Mouse (Mus musculus) neural tube, embryonic 14.5 days (tissue): Measurements from ENCODE around the gene Olfr512. TPM values are rescaled to one million over a fixed set of nuclear protein-coding genes. Genes with fewer than 3 reads are reported as not detected.

Source experiments
- ATAC-seq: fragments of 200-750 bp; cut with Nextera tagmentation; 2 replicates; pipeline ENCODE4 v1.8.0; 2017; ENCODE audit warnings: low read depth, mild to moderate bottlenecking, moderate TSS enrichment, moderate library complexity
- H3K27ac ChIP-seq: fragments of 300-500 bp; sonication (generic); 2 replicates; pipeline ENCODE4 v1.5.1; 2014; ENCODE audit warnings: low read depth, mild to moderate bottlenecking, control low read depth, low read length, moderate library complexity, mixed read lengths
- H3K27me3 ChIP-seq: fragments of 300-500 bp; sonication (generic); 2 replicates; pipeline ENCODE4 v1.6.1; 2014; ENCODE audit warnings: low read length; ENCODE audit not compliant: control insufficient read depth, insufficient read depth
- H3K36me3 ChIP-seq: fragments of 300-500 bp; sonication (generic); 2 replicates; pipeline ENCODE4 v1.6.1; 2014; ENCODE audit warnings: low read length, mixed read lengths; ENCODE audit not compliant: control insufficient read depth, insufficient read depth
- H3K4me1 ChIP-seq: fragments of 300-500 bp; sonication (generic); 2 replicates; pipeline ENCODE4 v1.6.1; 2014; ENCODE audit warnings: low read length; ENCODE audit not compliant: control insufficient read depth, insufficient read depth
- H3K4me2 ChIP-seq: fragments of 300-500 bp; sonication (generic); 2 replicates; pipeline ENCODE4 v1.6.1; 2014; ENCODE audit warnings: mild to moderate bottlenecking, low read depth, low read length, control low read depth
- H3K4me3 ChIP-seq: fragments of 300-500 bp; sonication (generic); 2 replicates; pipeline ENCODE4 v1.5.1; 2014; ENCODE audit warnings: low read depth, low read length, control low read depth, mixed read lengths
- H3K9ac ChIP-seq: fragments of 300-500 bp; sonication (generic); replicated peaks from 2 replicates; pipeline ENCODE4 v1.6.1; 2014; ENCODE audit warnings: low read depth, mild to moderate bottlenecking, control low read depth, low read length, mixed read lengths
- H3K9me3 ChIP-seq: fragments of 300-500 bp; sonication (generic); 2 replicates; pipeline ENCODE4 v1.6.1; 2016; ENCODE audit warnings: low read length; ENCODE audit not compliant: control insufficient read depth
- WGBS: fragments of 180-500 bp; shearing (Covaris S2); extraction: QIAGEN DNeasy Blood & Tissue Kit; methylation state at CpG from one replicate; pipeline ENCODE4 v1.1.7; 2014; 5-methylcytosine and 5-hydroxymethylcytosine counted together
- polyA plus RNA-seq: library from polyadenylated mRNA; unstranded; fragments of >200 nt; fragmentation: Nextera tagmentation; extraction: Ambion mirVana; gene quantifications from 2 replicates; pipeline ENCODE4 v1.2.1, GENCODE M21; 2014

Olfr512 gene
- polyA plus RNA-seq: not detected in 2 replicates

DNA sequence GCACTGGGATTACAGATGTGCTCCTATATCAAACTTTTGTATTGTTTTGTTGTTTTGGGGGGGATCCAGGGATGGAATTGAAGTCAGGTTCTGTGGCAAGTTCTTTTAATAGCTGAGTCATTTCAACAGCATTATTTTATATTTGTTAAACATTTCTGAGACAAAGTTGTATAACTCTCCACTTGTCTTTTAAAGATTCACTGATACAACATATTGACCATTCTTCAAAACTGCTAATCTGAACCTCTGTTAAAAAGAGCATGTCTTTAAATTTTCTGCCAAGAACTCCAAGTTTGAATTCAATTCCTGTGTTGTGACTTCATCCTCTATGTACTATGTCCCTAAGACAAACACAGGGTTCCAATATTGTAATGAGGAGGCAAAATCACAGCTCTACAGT is at the start of gene Olfr512:
Gene Olfr512, plus strand, starts transcription at position 301 of the 400 bp plus-strand sequence.
- no peak for ATAC-seq
- H3K9me3 ChIP-seq: no peaks in the 10 kb centered on the region
- H3K36me3 ChIP-seq: no peaks in the 10 kb centered on the region
- no peak within 1 kb of the TSS for H3K9ac ChIP-seq
- no peak within 1 kb of the TSS for H3K4me3 ChIP-seq
- no peak within 1 kb of the TSS for H3K27ac ChIP-seq
- H3K4me1 ChIP-seq: no peaks in the 10 kb centered on the region
- H3K4me2 ChIP-seq: no peak within 1 kb of the TSS
- no peaks in the 10 kb centered on the region for H3K27me3 ChIP-seq

DNA sequence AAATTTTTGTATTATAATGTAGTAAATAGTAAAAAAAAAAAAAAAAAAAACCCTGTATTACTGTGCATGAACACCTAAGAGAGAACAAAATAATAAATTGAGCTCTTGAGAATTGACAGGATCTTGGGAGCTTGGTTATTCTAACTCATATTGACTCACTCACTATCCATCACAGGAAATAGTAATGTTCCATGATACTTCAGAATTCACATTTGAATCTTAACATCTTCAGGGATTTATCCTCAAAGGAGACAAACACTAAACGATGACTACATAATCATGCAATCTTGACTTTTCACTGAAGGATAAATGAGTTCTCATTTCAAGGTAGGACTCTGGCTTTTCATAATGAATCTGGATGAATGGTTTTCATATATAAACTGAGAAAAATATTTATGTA is 47.0 kb upstream of the Olfr512 start, which contains the start of gene Olfr510:
Gene Olfr510, plus strand, starts transcription at position 301 of the 400 bp plus-strand sequence.
- no peaks in the 10 kb centered on the region for H3K27me3 ChIP-seq
- ATAC-seq: no peak
- no peak within 1 kb of the TSS for H3K4me3 ChIP-seq
- no peaks in the 10 kb centered on the region for H3K4me1 ChIP-seq
- 94% methylated on average over 1 of the region's 1 CpGs for WGBS
- H3K9ac ChIP-seq: no peak within 1 kb of the TSS
- no peaks in the 10 kb centered on the region for H3K9me3 ChIP-seq
- H3K27ac ChIP-seq: no peak within 1 kb of the TSS
- no peak within 1 kb of the TSS for H3K4me2 ChIP-seq
- no peaks in the 10 kb centered on the region for H3K36me3 ChIP-seq

- no peaks in the 10 kb centered on the region for H3K9me3 ChIP-seq
- no peaks in the 10 kb centered on the region for H3K4me1 ChIP-seq
- WGBS: 78% methylated on average over 1 of the region's 1 CpGs
- H3K27me3 ChIP-seq: no peaks in the 10 kb centered on the region
- H3K4me3 ChIP-seq: no peak overlapping the region
- H3K4me2 ChIP-seq: no peak overlapping the region
- H3K27ac ChIP-seq: no peak overlapping the region
- ATAC-seq: no peak
- H3K9ac ChIP-seq: no peak overlapping the region
- H3K36me3 ChIP-seq: no peaks in the 10 kb centered on the region
Measured at GRCm38 (mm10) chr7:108671058-108671457, 42.1 kb upstream of the Olfr512 start.

DNA sequence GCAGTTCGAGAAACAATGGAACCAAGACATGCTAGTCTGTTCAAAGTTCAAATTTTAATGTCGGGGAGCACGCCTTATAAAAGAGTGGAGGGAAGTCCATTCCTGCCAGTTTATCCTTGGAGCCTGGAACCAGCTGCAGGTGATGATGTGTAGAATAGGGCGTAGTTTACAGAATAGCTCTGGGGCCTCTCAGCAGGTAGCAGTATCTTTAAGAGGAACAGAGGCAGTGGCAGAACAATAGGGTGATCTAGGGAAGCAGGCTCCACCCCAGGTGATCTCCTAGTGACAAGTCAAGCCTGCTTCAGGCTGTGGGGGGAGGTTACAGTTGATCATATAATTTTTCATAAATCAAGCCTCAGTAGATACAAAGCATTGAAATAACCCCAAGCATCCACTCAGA is 34.2 kb upstream of the Olfr512 start:
- H3K27ac ChIP-seq: no peak overlapping the region
- H3K36me3 ChIP-seq: no peaks in the 10 kb centered on the region
- no peaks in the 10 kb centered on the region for H3K9me3 ChIP-seq
- no peaks in the 10 kb centered on the region for H3K27me3 ChIP-seq
- no peak overlapping the region for H3K4me2 ChIP-seq
- no peak overlapping the region for H3K9ac ChIP-seq
- 84% methylated on average over 4 of the region's 4 CpGs for WGBS
- H3K4me3 ChIP-seq: no peak overlapping the region
- ATAC-seq: no peak
- no peaks in the 10 kb centered on the region for H3K4me1 ChIP-seq

DNA sequence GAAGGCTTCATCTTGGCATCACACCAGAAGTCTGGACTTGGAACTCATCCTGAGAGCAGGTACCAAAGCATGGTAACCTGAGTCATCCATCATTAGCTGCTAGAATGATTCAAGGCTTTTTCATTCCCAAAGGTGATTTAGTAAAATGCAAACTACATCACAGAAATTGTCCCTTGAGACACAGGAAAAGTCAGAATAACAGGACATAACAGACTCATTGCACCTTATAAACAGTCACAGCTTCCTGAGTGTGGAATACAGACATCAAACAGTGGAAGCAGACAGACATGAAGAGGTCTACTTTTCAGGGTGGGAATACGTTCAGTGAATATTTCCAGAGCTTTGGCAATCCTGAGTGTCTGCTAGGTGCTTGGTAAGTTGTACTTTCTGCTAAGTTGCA is 37.6 kb downstream of the Olfr512 start, which contains the start of gene Olfr513:
Gene Olfr513, plus strand, starts transcription at position 301 of the 400 bp plus-strand sequence.
- Histone ChIP-seq H3K9me3 (no peaks in the 10 kb centered on the region), H3K27ac (no peak within 1 kb of the TSS), H3K36me3 (no peaks in the 10 kb centered on the region), H3K27me3 (no peaks in the 10 kb centered on the region), H3K9ac (no peak within 1 kb of the TSS), H3K4me2 (no peak within 1 kb of the TSS), H3K4me3 (no peak within 1 kb of the TSS), H3K4me1 (no peaks in the 10 kb centered on the region)
- WGBS: 76% methylated on average over 1 of the region's 1 CpGs
- ATAC-seq: no peak

DNA sequence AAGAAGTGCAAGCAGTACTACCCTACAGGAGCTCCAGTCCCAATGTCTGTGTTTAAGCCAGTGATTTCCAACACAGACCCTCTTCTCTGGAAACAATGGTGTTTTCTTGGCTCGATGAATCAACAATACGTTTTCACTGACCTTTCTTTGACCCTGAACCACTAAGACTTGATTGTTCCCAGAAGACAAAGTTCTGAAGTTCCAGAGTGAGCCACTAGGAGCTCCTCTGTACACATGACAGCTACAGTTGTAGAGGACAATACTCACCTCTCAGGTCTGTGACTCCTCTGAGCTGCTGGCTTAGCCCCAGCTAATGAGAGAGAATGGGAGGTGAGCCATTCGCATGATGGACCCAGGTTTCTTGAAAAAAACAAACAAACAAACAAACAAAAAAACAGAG is 47.3 kb downstream of the Olfr512 start:
- no peak for ATAC-seq
- 30% methylated on average over 3 of the region's 3 CpGs for WGBS
- H3K9me3 ChIP-seq: no peaks in the 10 kb centered on the region

More for the DNA sequence above, 47.3 kb downstream of the Olfr512 start:
- Histone ChIP-seq H3K4me3 (no peak overlapping the region), H3K4me2 (no peak overlapping the region), H3K4me1 (no peaks in the 10 kb centered on the region), H3K27me3 (no peaks in the 10 kb centered on the region), H3K27ac (no peak overlapping the region), H3K9ac (no peak overlapping the region), H3K36me3 (no peaks in the 10 kb centered on the region)

Other genes with a start within 250 kb of the Olfr512 start
- gene Olfr498, start 248.0 kb upstream of the Olfr512 start, polyA plus RNA-seq: not detected in 2 replicates
- gene Olfr502, start 188.3 kb upstream of the Olfr512 start, polyA plus RNA-seq: not detected in 2 replicates
- gene Olfr503, start 168.8 kb upstream of the Olfr512 start, polyA plus RNA-seq: not detected in 2 replicates
- not detected in 2 replicates for gene Olfr504, start 147.5 kb upstream of the Olfr512 start, polyA plus RNA-seq
- gene Olfr506, start 102.5 kb upstream of the Olfr512 start, polyA plus RNA-seq: not detected in 2 replicates
- gene Olfr507, start 91.5 kb upstream of the Olfr512 start, polyA plus RNA-seq: not detected in 2 replicates
- gene Olfr508, start 83.3 kb upstream of the Olfr512 start, polyA plus RNA-seq: not detected in 2 replicates
- 0.07 TPM in 1 of 2 replicates, not detected in the other for gene Olfr509, start 61.4 kb upstream of the Olfr512 start, polyA plus RNA-seq
- gene Olfr510, start 46.9 kb upstream of the Olfr512 start, polyA plus RNA-seq: not detected in 2 replicates
- gene Olfr513, start 37.7 kb downstream of the Olfr512 start, polyA plus RNA-seq: not detected in 2 replicates
- gene Olfr514, start 112.7 kb downstream of the Olfr512 start, polyA plus RNA-seq: not detected in 2 replicates
- gene Olfr516, start 137.2 kb downstream of the Olfr512 start, polyA plus RNA-seq: not detected in 2 replicates
- gene Olfr517, start 159.1 kb downstream of the Olfr512 start, polyA plus RNA-seq: not detected in 2 replicates
- not detected in 2 replicates for gene Olfr518, start 171.7 kb downstream of the Olfr512 start, polyA plus RNA-seq
- gene Olfr519, start 181.1 kb downstream of the Olfr512 start, polyA plus RNA-seq: not detected in 2 replicates
- gene Nlrp10, start 216.9 kb downstream of the Olfr512 start, polyA plus RNA-seq: 0.05 TPM in 1 of 2 replicates, not detected in the other
- 81.2 and 84.4 TPM in 2 replicates for gene Eif3f, start 221.1 kb downstream of the Olfr512 start, polyA plus RNA-seq
- 38.4 and 50.3 TPM in 2 replicates for gene Tub, start 237.0 kb downstream of the Olfr512 start, polyA plus RNA-seq